Mouse (Mus musculus) midbrain, embryonic 12.5 days (tissue): ENCODE results near the gene Tedc1. TPM values are rescaled to one million over a fixed set of nuclear protein-coding genes. Genes with fewer than 3 reads are reported as not detected.

Source experiments
- ATAC-seq: fragments of 200-750 bp; cut with Nextera tagmentation; 2 replicates; pipeline ENCODE4 v1.8.0; 2017; ENCODE audit warnings: low read depth, moderate TSS enrichment, moderate library complexity; ENCODE audit not compliant: low FRiP score
- H3K27ac ChIP-seq: fragments of 300-500 bp; sonication (generic); replicated peaks from 2 replicates; pipeline ENCODE4 v1.5.1; 2016; ENCODE audit warnings: mild to moderate bottlenecking
- H3K27me3 ChIP-seq: fragments of 300-500 bp; sonication (generic); 2 replicates; pipeline ENCODE4 v1.6.1; 2016; ENCODE audit warnings: mild to moderate bottlenecking
- H3K36me3 ChIP-seq: fragments of 300-500 bp; sonication (generic); 2 replicates; pipeline ENCODE4 v1.6.1; 2016
- H3K4me1 ChIP-seq: fragments of 300-500 bp; sonication (generic); 2 replicates; pipeline ENCODE4 v1.6.1; 2016
- H3K4me2 ChIP-seq: fragments of 300-500 bp; sonication (generic); replicated peaks from 2 replicates; pipeline ENCODE4 v1.6.1; 2016; ENCODE audit warnings: mild to moderate bottlenecking, moderate library complexity
- H3K4me3 ChIP-seq: fragments of 300-500 bp; sonication (generic); 2 replicates; pipeline ENCODE4 v1.5.1; 2016; ENCODE audit warnings: mild to moderate bottlenecking
- H3K9ac ChIP-seq: fragments of 300-500 bp; sonication (generic); replicated peaks from 2 replicates; pipeline ENCODE4 v1.6.1; 2016; ENCODE audit warnings: mild to moderate bottlenecking, moderate library complexity
- H3K9me3 ChIP-seq: fragments of 300-500 bp; sonication (generic); 2 replicates; pipeline ENCODE4 v1.6.1; 2016; ENCODE audit warnings: mild to moderate bottlenecking
- WGBS: fragments of 180-500 bp; shearing (Covaris S2); methylation state at CpG from one replicate; pipeline ENCODE4 v1.1.7; 2016; 5-methylcytosine and 5-hydroxymethylcytosine counted together
- polyA plus RNA-seq: library from polyadenylated mRNA; unstranded; fragments of >200 nt; fragmentation: Nextera tagmentation; extraction: Ambion mirVana; gene quantifications from 2 replicates; pipeline ENCODE4 v1.2.1, GENCODE M21; 2016

Gene Tedc1
- polyA plus RNA-seq, 1 experiment from 2014 or later, result 43.5 TPM

DNA sequence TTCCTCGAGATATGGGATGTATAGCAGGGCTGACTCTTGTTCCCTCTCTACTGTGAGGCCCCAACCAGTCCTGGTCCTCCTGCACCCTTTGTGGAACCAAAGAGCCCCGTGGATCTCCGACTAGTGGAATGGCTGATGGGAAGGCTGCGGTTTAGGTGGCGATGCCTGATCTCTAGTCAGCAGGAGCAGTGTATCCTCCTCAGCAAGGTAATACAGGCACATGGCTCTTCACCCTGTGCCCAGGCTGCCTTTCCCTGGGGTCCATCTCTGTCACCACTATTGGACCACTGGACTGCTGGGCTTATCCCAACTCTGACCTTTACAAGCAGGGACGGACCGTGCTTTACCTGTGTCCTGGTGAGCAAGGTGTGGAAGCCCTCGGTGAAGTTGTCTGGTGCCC lies 1.3 kb downstream of the Tedc1 start:
- H3K27me3 ChIP-seq, result peaks cover 27% of the 10 kb centered on the region
- no peak overlapping the region for H3K27ac ChIP-seq
- peaks cover 22% of the 10 kb centered on the region for H3K4me1 ChIP-seq
- H3K36me3 ChIP-seq, result peaks cover 15% of the 10 kb centered on the region; the same call in 1 of the 2 replicates
- H3K4me2 ChIP-seq, result peak overlapping the region; percentile 85
- no peak for ATAC-seq
- H3K9me3 ChIP-seq, result no peaks in the 10 kb centered on the region
- peak overlapping the region; percentile 61; the same call in 1 of the 2 replicates for H3K4me3 ChIP-seq
- WGBS, result 91% methylated on average over 8 of the region's 8 CpGs
- peak overlapping the region; percentile 53; the same call in 1 of the 2 replicates for H3K9ac ChIP-seq

DNA sequence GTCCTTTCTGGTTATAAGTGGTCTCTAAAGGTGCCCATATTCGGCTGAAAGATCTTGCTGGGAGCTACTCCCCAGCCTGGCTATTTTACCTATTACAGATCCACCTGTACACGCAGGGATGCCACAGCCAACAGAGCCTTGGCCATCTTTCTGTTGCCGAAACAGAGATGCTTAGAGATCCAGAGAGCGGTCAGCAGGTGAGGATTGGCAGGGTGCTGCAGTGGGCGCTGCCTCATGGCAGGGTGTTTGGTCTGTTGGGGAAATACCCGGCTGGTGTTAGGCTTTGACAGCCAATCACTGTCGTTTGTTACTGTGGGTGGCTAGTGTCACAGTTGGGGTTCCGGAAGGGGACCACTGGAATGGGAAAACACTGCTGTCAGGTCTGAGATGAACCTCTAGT lies 1.8 kb downstream of the Tedc1 start:
- peaks cover 22% of the 10 kb centered on the region for H3K4me1 ChIP-seq
- no peaks in the 10 kb centered on the region for H3K9me3 ChIP-seq
- no peak overlapping the region for H3K27ac ChIP-seq
- peaks cover 19% of the 10 kb centered on the region for H3K36me3 ChIP-seq
- no peak for ATAC-seq
- H3K9ac ChIP-seq, result no peak overlapping the region
- WGBS, result 90% methylated on average over 8 of the region's 8 CpGs
- H3K27me3 ChIP-seq, result peaks cover 22% of the 10 kb centered on the region
- H3K4me2 ChIP-seq, result no peak overlapping the region
- no peak overlapping the region for H3K4me3 ChIP-seq

DNA sequence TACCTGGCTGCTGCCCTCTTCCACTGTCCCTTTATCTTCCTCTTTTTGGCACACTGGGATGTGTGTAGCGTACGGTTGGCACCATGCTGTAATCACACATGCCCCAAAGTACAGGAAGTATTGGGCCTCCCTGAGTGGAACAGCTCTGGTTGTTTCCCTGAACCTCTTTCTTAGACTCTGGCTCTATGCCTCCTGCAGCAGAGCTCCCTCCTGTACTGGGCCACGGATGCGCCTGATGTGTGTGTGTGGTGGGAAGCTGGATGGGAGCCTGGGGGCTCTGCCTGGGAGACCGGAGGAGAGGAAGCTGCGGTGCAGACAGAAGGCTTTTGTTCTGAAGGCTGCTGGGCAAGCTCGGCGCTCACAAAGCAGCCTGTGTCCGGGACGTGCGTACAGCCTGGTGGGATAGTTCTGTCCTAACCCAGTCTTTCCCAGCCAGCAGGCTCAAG lies 7.4 kb downstream of the Tedc1 start:
- Histone ChIP-seq H3K9ac (0 out of 2 replicates have a peak overlapping the region, but pooled peaks have one; percentile 24), H3K9me3 (no peaks in the 10 kb centered on the region), H3K4me3 (no peak overlapping the region), H3K36me3 (peaks cover 33% of the 10 kb centered on the region), H3K4me2 (no peak overlapping the region), H3K27me3 (no peaks in the 10 kb centered on the region), H3K27ac (peak overlapping the region; percentile 42), H3K4me1 (no peaks in the 10 kb centered on the region)
- peak; percentile 35; the same call in 1 of the 2 replicates for ATAC-seq
- WGBS, result 91% methylated on average over 11 of the region's 11 CpGs

DNA sequence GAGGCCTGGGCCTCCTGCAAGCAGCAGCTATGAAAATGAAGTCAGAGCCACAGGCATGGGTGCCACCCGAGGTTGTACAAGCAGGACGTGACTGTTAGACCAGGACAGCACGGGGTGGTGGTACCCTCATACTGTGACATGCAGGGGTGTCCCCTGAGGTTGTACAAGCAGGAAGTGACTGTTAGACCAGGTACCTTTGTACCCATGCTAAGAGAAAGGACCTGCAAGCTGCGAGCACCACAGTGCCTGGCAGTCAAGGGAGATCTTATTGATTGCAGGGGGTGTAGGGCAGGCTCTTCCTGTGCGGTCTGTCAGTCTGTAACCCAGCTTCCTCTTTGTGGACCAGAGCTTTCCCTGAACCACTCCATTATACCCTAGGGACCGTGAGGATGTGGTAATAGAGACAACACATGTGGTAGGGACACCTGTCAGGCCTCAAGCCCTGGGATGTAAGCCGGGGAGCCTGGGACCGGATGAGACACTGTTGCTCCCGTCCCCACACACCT lies 11.9 kb downstream of the Tedc1 start:
- Histone ChIP-seq H3K9me3 (no peaks in the 10 kb centered on the region), H3K4me3 (no peak overlapping the region), H3K4me2 (no peak overlapping the region), H3K9ac (no peak overlapping the region), H3K27me3 (no peaks in the 10 kb centered on the region), H3K4me1 (no peaks in the 10 kb centered on the region), H3K36me3 (peaks cover 16% of the 10 kb centered on the region), H3K27ac (no peak overlapping the region)
- ATAC-seq, result no peak
- WGBS, result 88% methylated on average over 9 of the region's 9 CpGs

DNA sequence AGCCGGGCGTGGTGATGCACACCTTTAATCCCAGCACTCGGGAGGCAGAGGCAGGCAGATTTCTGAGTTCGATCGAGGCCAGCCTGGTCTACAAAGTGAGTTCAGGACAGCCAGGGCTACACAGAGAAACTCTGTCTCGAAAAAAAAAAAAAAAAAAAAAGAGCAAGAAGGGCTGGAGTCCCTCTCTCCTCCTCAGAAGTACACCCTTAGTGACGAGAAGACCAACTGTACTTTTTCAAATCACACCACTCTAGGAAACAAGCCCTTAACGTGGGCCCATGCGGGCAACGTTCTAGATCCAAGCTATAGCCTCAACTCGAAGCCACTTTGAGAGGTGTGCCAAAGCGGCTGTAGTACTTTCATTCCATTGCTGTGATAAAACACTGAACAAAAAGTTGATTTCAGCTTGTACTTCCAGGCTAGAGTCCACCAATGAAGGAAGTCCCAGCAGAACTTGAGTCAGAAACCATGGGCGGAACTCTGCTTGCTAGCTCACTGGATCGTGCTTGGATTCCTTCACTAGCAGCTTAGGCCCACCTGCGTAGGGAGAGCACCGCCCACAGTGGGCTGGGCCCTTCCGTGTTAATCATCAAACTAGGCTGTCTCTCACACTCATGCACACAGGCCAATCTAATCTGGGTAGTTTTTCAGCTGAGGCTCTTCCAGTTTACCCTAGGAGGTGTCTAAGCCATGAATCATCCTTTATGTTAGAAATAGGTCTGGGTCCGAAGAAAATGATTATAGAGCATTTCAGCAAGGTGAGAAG lies 20.9 kb downstream of the Tedc1 start:
- Histone ChIP-seq H3K9ac (no peak overlapping the region), H3K9me3 (no peaks in the 10 kb centered on the region), H3K4me2 (no peak overlapping the region), H3K36me3 (no peaks in the 10 kb centered on the region), H3K4me1 (no peaks in the 10 kb centered on the region), H3K27me3 (no peaks in the 10 kb centered on the region), H3K27ac (no peak overlapping the region), H3K4me3 (no peak overlapping the region)
- WGBS, result 92% methylated on average over 18 of the region's 18 CpGs
- no peak for ATAC-seq

DNA sequence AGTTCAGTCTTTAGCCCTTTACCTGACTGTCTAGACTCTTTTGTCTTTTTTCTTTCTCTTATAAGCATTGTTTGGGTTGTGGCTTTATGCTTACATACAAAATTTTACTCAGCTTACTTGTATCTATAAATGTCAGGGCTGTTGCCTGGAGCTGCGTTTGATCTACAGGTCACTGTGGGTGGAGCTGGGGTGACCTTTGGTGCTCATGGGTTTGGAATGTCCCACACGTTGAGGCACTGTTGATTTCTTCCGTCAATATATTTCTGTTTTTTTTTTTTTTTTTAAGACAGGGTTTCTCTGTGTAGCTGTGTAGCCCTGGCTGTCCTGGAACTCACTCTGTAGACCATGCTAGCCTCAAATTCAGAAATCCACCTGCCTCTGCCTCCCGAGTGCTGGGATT lies 24.8 kb downstream of the Tedc1 start:
- H3K4me3 ChIP-seq, result no peak overlapping the region
- WGBS, result 71% methylated on average over 4 of the region's 4 CpGs
- H3K4me1 ChIP-seq, result peaks cover under 1% of the 10 kb centered on the region; the same call in 1 of the 2 replicates
- peaks cover 11% of the 10 kb centered on the region for H3K27me3 ChIP-seq
- H3K9ac ChIP-seq, result no peak overlapping the region
- H3K9me3 ChIP-seq, result no peaks in the 10 kb centered on the region
- ATAC-seq, result no peak
- H3K4me2 ChIP-seq, result no peak overlapping the region
- H3K27ac ChIP-seq, result no peak overlapping the region
- H3K36me3 ChIP-seq, result no peaks in the 10 kb centered on the region

DNA sequence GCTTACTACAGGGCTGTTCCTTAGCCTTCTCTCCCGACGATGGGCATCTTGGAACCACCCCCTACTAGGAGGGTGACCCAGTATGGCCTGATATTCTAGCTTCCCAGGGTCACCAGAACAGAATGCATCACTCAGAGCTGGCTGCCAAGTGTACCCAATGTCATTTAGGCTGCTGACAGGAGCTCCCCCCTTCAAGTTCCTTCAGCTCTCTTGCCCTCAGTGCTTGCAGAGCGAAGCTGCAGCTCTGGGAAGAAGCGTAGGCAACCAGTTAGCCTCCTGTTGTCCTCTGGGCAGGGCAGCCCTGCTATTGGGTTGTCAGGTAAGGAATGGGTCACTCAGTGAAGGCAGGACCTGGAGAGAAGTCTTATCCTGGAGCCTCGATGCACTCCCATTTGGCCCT lies 28.7 kb downstream of the Tedc1 start:
- H3K9me3 ChIP-seq, result no peaks in the 10 kb centered on the region
- peaks cover 18% of the 10 kb centered on the region for H3K36me3 ChIP-seq
- H3K27ac ChIP-seq, result no peak overlapping the region
- H3K4me2 ChIP-seq, result peak overlapping the region; percentile 85; the same call in 1 of the 2 replicates
- ATAC-seq, result no peak; the same call in 1 of the 2 replicates
- 66% methylated on average over 5 of the region's 5 CpGs for WGBS
- H3K27me3 ChIP-seq, result peaks cover 18% of the 10 kb centered on the region
- H3K4me3 ChIP-seq, result no peak overlapping the region
- no peak overlapping the region for H3K9ac ChIP-seq
- peaks cover 24% of the 10 kb centered on the region for H3K4me1 ChIP-seq

DNA sequence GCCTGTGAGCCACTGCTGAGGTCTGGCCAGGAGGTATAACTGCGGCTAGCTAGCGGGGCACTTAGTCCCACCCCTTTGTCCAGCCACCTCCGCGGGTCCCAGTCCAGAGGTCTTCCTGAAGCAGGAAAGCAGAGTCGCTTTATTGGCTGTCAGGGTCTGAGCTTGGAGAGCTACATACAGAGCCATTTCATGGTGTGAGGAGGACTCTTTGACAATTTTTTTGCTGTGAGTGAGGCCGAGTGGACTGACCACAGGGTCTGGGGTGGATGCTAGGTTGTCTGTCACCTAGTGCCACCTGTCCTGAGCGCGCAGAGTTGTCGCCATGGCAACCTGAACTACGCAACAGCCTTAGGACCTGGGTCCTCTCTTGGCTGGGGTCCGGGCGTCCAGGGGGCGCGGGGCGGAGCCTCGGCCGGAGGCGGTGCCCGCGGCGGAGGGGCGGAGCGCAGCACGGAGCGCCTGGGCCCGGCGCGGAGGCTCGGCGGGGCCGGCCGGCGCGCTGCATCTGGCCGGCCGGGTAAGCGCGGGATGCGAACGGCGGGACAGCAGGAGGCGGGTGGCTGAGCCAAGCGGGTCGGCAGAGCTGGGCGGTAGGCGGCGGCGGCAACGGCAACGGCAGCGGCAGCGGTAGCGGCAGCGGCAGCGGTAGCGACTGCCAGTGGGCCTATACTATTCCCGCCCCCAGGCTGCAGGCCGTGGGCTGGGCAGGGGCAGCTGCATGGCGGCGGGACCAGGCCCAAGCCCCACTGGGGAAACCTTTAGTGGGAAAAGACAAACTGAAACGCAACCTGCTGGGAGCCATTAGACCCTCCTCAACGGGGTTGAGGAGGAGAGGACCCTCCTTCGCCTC lies 29.4 kb downstream of the Tedc1 start, which contains the start of gene Tmem121:
Gene Tmem121, plus strand, starts transcription at position 489 of the 850 bp plus-strand sequence.
- peak within 1 kb of the TSS; percentile 80 for H3K9ac ChIP-seq
- ATAC-seq, result peak; percentile 76
- peaks cover 18% of the 10 kb centered on the region for H3K27me3 ChIP-seq
- H3K4me3 ChIP-seq, result peak within 1 kb of the TSS; percentile 68
- peaks cover 24% of the 10 kb centered on the region for H3K4me1 ChIP-seq
- peaks cover 25% of the 10 kb centered on the region for H3K36me3 ChIP-seq
- peak within 1 kb of the TSS; percentile 11 for H3K27ac ChIP-seq
- H3K9me3 ChIP-seq, result no peaks in the 10 kb centered on the region
- 1% methylated on average over 61 of the region's 63 CpGs for WGBS
- peak within 1 kb of the TSS; percentile 85 for H3K4me2 ChIP-seq

DNA sequence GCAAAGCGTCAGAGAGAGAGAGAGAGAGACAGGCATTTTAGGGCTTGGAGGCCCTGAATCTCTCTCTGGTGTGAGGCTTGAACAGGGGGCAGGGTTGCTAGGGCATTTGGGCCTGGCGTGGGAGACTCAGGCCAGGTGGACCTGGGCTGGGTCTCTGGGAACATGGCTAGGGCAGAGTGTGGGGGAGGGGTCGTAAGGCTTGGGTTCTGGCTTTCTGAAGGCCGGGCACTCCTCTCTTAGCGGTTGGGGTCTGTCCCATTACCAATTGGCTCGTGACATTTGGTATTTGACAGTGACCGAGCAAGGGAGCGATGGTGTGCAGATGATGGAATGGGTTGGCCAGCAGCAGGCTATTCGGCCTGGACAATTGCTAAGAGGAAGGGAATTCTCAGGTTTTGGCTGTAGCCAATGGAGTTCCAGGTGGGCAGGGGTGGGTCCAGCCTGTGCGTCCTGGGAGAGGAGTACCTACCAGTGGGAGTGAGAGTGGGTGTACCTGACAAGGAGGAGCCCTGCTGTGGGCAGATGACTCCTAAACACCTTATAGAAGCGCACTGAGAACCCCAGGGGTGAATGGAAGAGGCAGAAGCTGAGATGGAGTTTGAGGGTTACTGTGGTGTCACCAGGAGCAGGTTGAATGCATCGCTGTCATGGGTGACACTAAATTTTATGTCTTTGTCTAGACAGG lies 30.2 kb downstream of the Tedc1 start:
- peaks cover 29% of the 10 kb centered on the region for H3K36me3 ChIP-seq
- H3K4me2 ChIP-seq, result peak overlapping the region; percentile 85
- H3K9ac ChIP-seq, result peak overlapping the region; percentile 80
- H3K4me1 ChIP-seq, result peaks cover 24% of the 10 kb centered on the region
- ATAC-seq, result peak; percentile 13
- peak overlapping the region; percentile 68 for H3K4me3 ChIP-seq
- H3K27ac ChIP-seq, result no peak overlapping the region
- 36% methylated on average over 12 of the region's 12 CpGs for WGBS
- peaks cover 18% of the 10 kb centered on the region for H3K27me3 ChIP-seq
- no peaks in the 10 kb centered on the region for H3K9me3 ChIP-seq

DNA sequence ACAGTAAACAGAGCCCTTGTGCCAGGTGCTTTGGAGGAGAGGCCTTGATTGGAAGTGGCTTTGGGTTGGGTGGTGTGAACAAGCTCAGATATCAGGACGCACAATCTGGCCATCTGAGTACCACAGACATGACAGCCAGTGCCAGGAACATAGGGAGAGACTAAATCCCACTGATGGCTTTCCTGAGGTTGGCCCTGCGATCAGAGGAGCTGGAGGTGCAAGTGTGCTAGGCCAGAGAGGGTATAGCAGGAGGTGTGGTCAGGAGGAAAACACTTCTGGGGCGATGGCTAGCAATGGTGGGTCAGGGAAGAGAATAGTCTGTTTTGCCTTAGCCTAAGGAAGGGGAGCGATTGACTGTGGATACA lies 30.8 kb downstream of the Tedc1 start:
- peaks cover 24% of the 10 kb centered on the region for H3K4me1 ChIP-seq
- peaks cover 18% of the 10 kb centered on the region for H3K27me3 ChIP-seq
- 48% methylated on average over 4 of the region's 4 CpGs for WGBS
- H3K4me3 ChIP-seq, result peak overlapping the region; percentile 68
- no peak overlapping the region for H3K27ac ChIP-seq
- ATAC-seq, result no peak
- peak overlapping the region; percentile 80 for H3K9ac ChIP-seq
- peaks cover 30% of the 10 kb centered on the region for H3K36me3 ChIP-seq
- no peaks in the 10 kb centered on the region for H3K9me3 ChIP-seq
- H3K4me2 ChIP-seq, result peak overlapping the region; percentile 85

DNA sequence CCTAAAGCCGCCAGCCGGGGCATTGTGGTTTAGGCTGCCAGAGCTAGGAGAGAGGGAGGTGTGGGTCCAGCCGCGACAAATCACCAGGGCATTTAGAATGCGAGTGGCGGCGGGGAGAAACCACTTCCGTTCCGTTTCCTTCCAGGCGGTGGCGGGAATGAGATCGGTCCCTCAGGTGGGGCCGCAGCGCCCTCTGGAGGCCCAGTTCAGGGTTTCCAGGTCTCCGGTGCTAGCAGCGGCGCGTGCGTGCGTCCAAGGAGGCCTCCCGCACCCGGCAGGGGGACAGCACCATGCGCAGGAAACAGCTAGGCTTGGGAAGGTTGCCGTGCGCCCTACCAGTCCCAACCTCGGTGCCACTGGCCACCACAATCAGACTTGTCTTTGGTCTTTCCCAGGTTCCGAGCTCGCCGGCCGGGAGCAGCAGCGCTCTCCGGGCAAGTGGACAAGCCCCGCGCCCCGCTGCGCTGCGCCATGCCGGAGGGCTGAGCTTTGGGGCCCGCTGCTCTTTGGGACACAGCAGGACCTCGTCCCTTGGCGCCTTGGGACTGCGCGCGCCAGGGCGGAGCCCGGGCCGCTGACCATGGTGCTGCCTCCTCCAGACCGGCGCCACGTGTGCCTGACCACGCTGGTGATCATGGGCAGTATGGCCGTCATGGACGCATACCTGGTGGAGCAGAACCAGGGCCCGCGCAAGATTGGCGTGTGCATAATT lies 31.5 kb downstream of the Tedc1 start:
- Histone ChIP-seq H3K4me2 (peak overlapping the region; percentile 85), H3K27ac (no peak overlapping the region)
- ATAC-seq, result peak; percentile 52

More for the DNA sequence above, 31.5 kb downstream of the Tedc1 start:
- H3K27me3 ChIP-seq, result peaks cover 18% of the 10 kb centered on the region
- H3K4me3 ChIP-seq, result peak overlapping the region; percentile 68
- peaks cover 24% of the 10 kb centered on the region for H3K4me1 ChIP-seq
- H3K9ac ChIP-seq, result peak overlapping the region; percentile 54
- no peaks in the 10 kb centered on the region for H3K9me3 ChIP-seq
- 4% methylated on average over 56 of the region's 56 CpGs for WGBS
- peaks cover 30% of the 10 kb centered on the region for H3K36me3 ChIP-seq
